Mouse (Mus musculus): ENCODE data around the gene Tcf3.

The Tcf3 gene

GRCm38 (mm10) chr10:80433513-80434232 is at the start of gene Tcf3:
TSS of gene Tcf3 (minus strand) at chr10:80433647.
- peak; percentile 99 for DNase-seq

GRCm38 (mm10) chr10:80481002-80481401 is 47.6 kb upstream of the Tcf3 start:
- peak; percentile 81 for DNase-seq

- DNase-seq: no peak
Measured at GRCm38 (mm10) chr10:80478531-80478930, 45.1 kb upstream of the Tcf3 start.

- DNase-seq: peak; percentile 93
Measured at GRCm38 (mm10) chr10:80475290-80475959, 42.0 kb upstream of the Tcf3 start.

GRCm38 (mm10) chr10:80465066-80465465 is 31.6 kb upstream of the Tcf3 start:
- no peak for DNase-seq

- DNase-seq: no peak
Measured at GRCm38 (mm10) chr10:80464381-80465035, 31.1 kb upstream of the Tcf3 start.

- no peak for DNase-seq
Measured at GRCm38 (mm10) chr10:80461346-80461745, 27.9 kb upstream of the Tcf3 start.

- no peak for DNase-seq
Measured at GRCm38 (mm10) chr10:80460324-80460723, 26.9 kb upstream of the Tcf3 start.

GRCm38 (mm10) chr10:80459671-80460070 is 26.2 kb upstream of the Tcf3 start:
- DNase-seq: no peak

GRCm38 (mm10) chr10:80459236-80459635 is 25.8 kb upstream of the Tcf3 start:
- DNase-seq: no peak

GRCm38 (mm10) chr10:80455697-80456096 is 22.2 kb upstream of the Tcf3 start:
- no peak for DNase-seq

GRCm38 (mm10) chr10:80454781-80455180 is 21.3 kb upstream of the Tcf3 start:
- no peak for DNase-seq

- no peak for DNase-seq
Measured at GRCm38 (mm10) chr10:80453601-80454000, 20.2 kb upstream of the Tcf3 start.

GRCm38 (mm10) chr10:80450599-80450998 is 17.2 kb upstream of the Tcf3 start:
- no peak for DNase-seq

GRCm38 (mm10) chr10:80445898-80446601 is 12.6 kb upstream of the Tcf3 start:
- DNase-seq: peak; percentile 91

GRCm38 (mm10) chr10:80445052-80445451 is 11.6 kb upstream of the Tcf3 start:
- no peak for DNase-seq

GRCm38 (mm10) chr10:80444339-80445045 is 11.0 kb upstream of the Tcf3 start:
- DNase-seq: peak; percentile 42

- DNase-seq: no peak
Measured at GRCm38 (mm10) chr10:80443575-80444278, 10.3 kb upstream of the Tcf3 start.

- no peak for DNase-seq
Measured at GRCm38 (mm10) chr10:80442989-80443388, 9.5 kb upstream of the Tcf3 start.

GRCm38 (mm10) chr10:80441598-80441997 is 8.2 kb upstream of the Tcf3 start:
- DNase-seq: no peak

GRCm38 (mm10) chr10:80440031-80440430 is 6.6 kb upstream of the Tcf3 start:
- DNase-seq: no peak

GRCm38 (mm10) chr10:80437973-80438372 is 4.5 kb upstream of the Tcf3 start:
- no peak for DNase-seq

Data from thymus, postnatal 4 days (tissue).